Mouse (Mus musculus) ovary, adult 10 weeks (tissue): ENCODE data around the gene 5430403G16Rik. TPM values are rescaled to one million over a fixed set of nuclear protein-coding genes. Genes with fewer than 3 reads are reported as not detected.

Source experiments
- polyA plus RNA-seq: library from polyadenylated mRNA; stranded (reverse); fragments of 350-450 nt; fragmentation: Illumina TruSeq; extraction: RNeasy Lipid Tissue Mini Kit (QIAGEN cat#74804); gene quantifications from one replicate; pipeline ENCODE4 v1.2.3, GENCODE M21; 2014

5430403G16Rik gene
- 25.3 TPM for polyA plus RNA-seq

DNA sequence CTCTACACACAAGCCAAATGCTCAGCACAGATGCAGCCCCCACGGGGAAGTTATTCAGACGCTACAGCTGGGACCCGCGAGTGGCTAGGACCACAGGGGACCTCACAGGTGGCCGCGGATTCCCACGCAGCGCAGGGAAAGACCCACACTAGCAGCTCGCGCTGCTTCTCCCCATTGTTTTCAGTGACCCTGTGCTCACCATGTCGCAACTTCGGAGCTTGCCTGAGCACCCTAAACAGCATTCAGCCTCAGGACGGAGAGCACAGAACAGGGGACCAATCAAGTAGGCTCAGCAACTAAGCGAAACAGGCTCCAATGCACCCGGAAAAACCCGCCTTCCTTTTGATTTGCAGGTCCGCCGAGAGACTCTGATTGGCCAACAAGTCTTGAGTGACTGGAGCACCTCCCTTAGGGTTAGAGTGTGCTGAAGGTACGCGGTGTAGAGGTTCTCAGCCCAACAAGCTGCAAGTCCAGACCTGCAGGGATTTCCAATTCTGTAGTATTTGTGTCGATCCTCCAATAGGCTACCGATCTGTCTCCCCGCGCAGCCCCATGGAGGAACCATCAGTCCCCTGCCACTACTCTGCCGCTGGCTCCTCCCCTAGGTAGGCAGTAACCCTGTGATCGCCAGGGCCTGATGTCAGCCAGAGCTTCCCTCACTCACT, at the start of gene 5430403G16Rik:
TSS of gene 5430403G16Rik (minus strand) at position 505 of the 665 bp plus-strand sequence.

Other genes starting within 250 kb of the 5430403G16Rik start
- 0.91 TPM for gene Crlf2, start 132.0 kb downstream of the 5430403G16Rik start, polyA plus RNA-seq
- 54.7 TPM for gene 4930522L14Rik, start 60.8 kb upstream of the 5430403G16Rik start, polyA plus RNA-seq
- gene Gm15446, start 232.4 kb upstream of the 5430403G16Rik start, polyA plus RNA-seq: 93.5 TPM